ENCODE assay signal across 15 mouse cellular contexts in genomic region chr7:105578481-105578880, GRCm38 (mm10). TPM values are rescaled to one million over a fixed set of nuclear protein-coding genes. Genes with fewer than 3 reads are reported as not detected.
"Had no signal": no experiment of that assay in that cellular context is flagged by ENCODE, and none has a peak within 500 bp of the region (broad histone marks: within the 10 kb centered on the region; RNA-seq: fewer than 3 reads in every experiment).

No protein-coding gene starts in this region.

- H3K36me3 ChIP-seq: liver, embryonic 13.5 days had no signal

- H3K27me3 ChIP-seq: kidney, embryonic 15.5 days; limb, embryonic 12.5 days; midbrain, embryonic 13.5 days had no signal

- H3K4me3 ChIP-seq: kidney, embryonic 15.5 days; limb, embryonic 12.5 days; liver, embryonic 13.5 days; lung, embryonic 15.5 days had no signal

- DNase-seq: kidney, postnatal 14 days; liver; liver, embryonic 13.5 days; liver, postnatal 0 days; lung, postnatal 14 days; right cerebral cortex, postnatal 14 days; thymus, postnatal 36 days had no signal

- H3K27ac ChIP-seq: kidney, embryonic 15.5 days; limb, embryonic 12.5 days; liver, embryonic 13.5 days; lung, embryonic 15.5 days; midbrain, embryonic 13.5 days had no signal

- H3K9ac ChIP-seq: kidney, embryonic 15.5 days; limb, embryonic 12.5 days; liver, embryonic 13.5 days; liver, postnatal 0 days; lung, embryonic 15.5 days had no signal

- H3K4me2 ChIP-seq: kidney, embryonic 15.5 days; limb, embryonic 12.5 days; liver, embryonic 13.5 days; lung, embryonic 15.5 days had no signal

- H3K9me3 ChIP-seq: kidney, embryonic 15.5 days; limb, embryonic 12.5 days; liver, embryonic 13.5 days; lung, embryonic 15.5 days; midbrain, embryonic 13.5 days had no signal

- ATAC-seq: liver, postnatal 0 days; midbrain, embryonic 13.5 days had no signal

RNA-seq across cellular contexts. Expression of gene Apbb1, which starts 3.0 kb away (rescaled TPM):
- total RNA-seq: megakaryocyte progenitor cell, adult 5-6 weeks had no signal

RNA-seq across cellular contexts. Expression of gene Hpx, which starts 21.5 kb away (rescaled TPM):
- total RNA-seq: layer of hippocampus, postnatal 10 days; megakaryocyte progenitor cell, adult 5-6 weeks; midbrain, postnatal 0 days had no signal
- polyA plus RNA-seq: neural tube, embryonic 11.5 days had no signal
